Mouse (Mus musculus) mature B cell (primary cell): ENCODE data around the gene Car12.

Source experiments
- in situ Hi-C: fragments of 300-500 bp; cut with MboI; formaldehyde crosslinking; loops from 2 replicates; pipeline ENCODE4 v1.14.3; 2019

Car12 gene

DNA sequence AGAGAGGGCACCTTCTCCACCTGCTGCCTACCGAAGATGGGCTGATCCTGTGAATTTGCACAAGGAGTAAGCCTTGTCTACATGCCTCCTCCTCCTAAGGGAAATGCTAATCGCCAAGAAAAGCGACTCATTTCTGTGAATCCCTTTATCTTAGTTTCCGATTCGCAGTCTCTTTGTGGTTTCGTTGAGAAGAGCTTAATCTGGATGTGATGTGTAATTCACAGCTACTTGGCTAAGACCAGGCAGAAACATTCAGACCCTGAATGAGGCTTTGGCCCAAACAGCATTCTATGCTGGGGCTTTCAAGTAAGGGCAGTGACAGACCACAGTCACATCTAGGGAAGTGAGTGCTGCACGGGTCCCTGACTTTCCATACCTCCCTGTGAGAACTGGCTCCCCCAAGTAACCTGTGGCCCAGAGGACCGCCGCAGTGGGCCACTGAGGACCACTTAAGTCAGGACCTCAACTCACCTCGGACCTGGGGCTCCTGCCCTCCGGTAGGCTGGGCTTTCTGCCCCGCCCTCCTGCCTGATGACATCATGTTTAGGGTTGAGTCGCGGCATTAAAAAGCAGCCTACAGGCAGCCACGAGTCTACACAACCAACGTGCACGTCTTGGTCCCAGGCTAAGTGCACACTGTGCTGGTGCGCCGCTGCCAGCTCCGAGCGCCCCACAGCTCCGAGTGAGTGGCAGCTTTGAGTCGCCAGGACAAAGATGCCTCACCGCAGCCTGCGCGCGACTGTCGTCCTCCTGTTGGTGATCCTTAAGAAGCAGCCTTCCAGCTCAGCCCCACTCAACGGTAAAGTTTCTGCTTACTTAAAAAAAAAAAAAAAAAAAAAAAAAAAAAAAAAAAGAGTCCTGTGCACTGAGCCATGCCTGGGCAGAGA lies at the start of gene Car12:
Car12 (plus strand) TSS at position 552 of the 887 bp plus-strand sequence.
- in situ Hi-C loops: no loop called here

DNA sequence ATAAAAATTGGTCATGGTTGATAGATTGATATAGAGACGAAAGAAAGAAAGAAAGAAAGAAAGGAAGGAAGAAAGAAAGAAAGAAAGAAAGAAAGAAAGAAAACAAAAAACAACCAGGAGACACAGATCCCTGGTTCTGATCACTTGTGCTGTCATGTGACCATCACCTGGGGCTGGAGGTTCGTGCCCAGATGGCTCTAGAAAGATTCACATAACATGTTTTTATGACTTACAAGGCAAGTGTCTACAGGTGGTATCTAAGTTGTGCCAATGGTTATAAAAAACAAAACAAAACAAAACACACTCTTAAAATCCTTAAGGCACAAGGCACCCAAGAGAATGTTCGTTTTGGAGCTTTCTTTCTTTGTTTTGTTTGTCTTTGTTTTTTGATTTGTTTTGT lies 49.7 kb upstream of the Car12 start:
- in situ Hi-C loops: no loop called here

DNA sequence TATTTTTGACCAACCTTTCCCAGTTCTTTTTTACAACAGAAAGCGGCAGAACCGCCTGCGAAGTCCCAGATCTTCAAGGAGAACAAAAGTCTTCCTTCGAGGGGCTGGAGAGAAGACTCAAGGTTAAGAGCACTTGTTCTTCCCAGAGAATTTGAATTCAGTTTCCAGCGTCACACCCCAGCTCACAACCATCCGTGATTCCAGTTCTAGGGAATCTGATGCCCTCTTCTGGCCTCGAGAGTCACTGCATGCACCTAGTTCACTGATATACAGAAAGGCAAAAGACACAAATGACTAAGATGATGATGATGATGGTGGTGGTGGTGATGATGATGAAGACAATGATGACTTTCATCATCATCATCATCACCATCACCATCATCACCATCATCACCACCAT lies 48.9 kb upstream of the Car12 start:
- in situ Hi-C loops: no loop called here

DNA sequence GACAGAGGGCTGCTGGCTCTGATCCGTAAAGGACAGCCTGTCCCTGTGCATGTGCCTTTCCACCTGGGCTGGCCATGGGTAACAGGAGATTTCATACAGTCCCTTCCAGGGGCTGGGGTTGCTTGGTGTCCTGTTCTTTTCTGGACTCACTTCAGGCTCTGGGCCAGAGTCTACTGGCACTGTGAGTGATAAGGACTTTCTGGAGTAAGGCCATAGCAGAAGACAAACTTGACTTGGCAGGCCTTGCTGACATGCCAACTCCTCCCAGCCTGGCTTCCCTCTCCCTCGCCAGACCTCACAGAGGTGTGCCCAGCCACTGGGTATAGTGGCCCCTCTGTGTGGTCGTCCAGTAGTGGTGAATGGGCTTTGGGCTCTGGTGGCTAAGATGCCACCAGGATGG lies 47.3 kb upstream of the Car12 start:
- in situ Hi-C loops: no loop called here

DNA sequence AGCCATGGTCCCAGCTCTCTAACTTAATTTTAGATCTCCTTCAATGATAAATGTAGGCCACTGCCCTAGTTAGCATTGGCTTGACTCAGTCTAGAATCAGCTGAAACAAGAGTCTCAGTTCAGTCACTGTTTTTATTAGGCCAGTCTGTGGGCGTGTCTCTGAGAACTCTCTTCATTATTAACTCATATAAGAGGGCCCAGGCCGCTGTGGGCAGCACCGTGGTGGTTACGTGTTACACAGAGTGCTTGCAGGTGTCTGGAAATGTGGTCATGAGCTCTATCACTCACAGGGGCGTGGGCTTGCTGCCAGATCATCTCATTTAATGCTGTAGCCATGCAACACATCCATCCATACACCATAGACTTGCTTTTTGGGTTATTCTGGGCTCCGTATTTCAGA lies 46.4 kb upstream of the Car12 start:
- in situ Hi-C loops: no loop called here

DNA sequence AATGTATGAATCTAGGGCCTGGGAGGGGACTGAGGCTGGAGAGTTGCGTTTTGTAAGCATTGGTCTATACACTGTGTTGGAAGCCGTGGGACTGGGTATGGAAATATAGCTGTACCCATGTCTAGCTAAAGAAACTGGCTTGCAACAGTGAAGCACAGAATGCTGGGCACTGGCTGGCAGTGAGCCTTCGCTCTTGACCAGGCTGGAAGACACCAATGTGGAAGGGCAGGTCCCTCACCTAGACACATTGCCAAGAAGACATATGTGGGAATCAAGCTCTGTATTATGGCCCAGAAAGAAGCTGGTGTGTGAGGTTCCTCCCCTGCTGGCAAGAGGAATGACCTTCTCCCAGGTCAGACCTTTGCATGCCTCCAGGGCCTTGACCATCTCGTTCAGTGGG lies 45.6 kb upstream of the Car12 start:
- in situ Hi-C loops: no loop called here

DNA sequence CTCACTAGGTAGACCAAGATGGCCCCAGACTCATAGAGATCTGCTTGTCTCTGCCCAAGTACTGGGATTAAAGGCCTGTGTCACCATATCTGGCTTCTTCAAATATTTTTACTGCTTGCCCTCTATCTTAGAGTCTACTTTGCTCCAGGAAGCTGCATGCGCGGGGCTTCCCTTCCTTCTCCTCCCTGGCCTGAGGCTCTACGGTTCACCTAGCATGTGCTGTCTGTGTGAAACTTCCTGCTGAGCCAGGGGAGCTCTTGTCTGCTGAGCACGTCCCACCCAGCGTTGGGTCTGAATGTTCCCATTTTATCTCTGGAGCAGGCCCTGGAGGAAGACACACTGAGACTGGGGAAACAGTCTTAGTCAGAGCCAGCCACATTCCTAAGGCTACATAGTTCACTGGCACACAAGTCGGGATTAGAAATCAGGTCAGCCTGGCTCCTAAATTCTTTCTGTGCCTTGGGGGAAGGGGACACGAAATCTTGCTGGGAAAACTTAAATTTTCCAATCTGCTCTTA lies 43.9 kb upstream of the Car12 start:
- in situ Hi-C loops: no loop called here

DNA sequence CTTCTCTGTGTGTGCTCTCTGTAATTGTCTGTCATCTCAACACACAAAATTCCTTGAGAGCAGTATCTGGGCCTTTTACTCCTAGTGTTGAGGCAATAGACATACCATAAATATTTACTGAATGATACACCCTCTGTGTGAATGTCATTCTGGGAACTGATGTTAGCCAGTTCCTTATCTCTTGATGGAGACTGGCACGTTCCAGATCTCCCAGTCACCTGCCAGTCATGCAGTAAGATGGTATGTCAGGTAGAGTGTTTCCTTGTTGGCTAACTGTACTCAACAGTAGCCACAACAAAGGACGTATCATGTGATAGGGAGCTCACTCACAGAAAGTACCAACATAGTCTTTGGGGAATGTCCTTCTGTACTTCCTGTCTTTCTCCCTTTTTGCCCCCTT lies 39.7 kb upstream of the Car12 start:
- in situ Hi-C loops: no loop called here

DNA sequence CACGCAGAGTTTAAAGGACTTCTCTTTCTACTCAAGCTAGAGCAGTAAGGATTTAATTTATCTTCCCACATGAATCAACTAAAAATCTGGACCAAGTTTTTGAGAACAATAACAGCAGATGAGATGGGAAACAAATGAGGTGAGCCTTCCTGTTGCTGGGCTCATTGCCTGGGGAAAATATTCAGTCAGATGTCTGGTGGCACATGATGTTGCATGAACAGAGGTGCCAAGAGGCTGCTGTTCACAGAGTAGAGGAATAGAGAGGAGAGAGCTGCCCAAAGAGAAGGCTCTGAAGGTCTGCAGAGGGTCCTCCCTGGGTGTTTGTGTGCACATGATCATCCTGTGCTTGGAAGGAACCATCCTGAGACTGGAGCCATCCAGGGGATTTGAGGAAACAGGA lies 37.9 kb upstream of the Car12 start:
- in situ Hi-C loops: no loop called here

DNA sequence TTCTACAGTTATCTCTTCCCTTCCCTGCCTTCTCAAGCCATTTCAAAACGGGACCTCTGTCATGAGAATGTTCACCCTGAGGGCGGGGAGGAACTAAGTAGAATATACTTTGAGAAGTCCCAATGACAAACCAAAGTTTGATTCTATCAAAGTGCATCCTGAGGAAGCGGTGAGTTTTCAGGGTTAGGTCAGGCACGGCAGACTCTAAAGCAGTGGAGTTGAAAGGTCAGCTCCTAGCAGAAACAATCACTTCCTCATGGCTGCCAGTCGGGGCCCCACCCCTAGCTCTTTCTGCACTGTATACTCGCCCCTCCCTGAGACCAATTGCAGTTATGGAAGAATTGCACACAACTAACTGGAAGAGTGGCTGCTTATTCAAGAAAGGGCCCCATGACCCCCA lies 33.4 kb upstream of the Car12 start:
- in situ Hi-C loops: no loop called here

DNA sequence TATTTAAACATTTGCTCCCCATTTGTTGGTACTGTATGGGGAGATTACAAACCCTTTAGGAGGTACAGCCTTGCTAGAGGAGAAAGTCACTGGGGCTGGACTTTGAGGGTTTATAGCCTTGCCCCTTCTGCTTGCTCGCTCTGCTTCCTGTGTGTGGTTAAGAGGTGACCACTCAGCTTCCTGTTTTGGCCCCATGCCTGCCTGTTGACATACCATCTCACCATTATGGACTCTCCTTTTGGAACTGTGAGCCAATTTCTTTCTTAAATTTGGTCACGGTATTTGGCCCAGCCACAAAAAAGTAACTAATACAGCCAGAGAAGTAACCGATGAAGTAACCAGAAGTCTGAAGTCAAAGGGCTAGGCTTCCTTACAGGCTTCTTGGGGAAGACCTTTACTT lies 30.7 kb upstream of the Car12 start:
- in situ Hi-C loops: no loop called here

DNA sequence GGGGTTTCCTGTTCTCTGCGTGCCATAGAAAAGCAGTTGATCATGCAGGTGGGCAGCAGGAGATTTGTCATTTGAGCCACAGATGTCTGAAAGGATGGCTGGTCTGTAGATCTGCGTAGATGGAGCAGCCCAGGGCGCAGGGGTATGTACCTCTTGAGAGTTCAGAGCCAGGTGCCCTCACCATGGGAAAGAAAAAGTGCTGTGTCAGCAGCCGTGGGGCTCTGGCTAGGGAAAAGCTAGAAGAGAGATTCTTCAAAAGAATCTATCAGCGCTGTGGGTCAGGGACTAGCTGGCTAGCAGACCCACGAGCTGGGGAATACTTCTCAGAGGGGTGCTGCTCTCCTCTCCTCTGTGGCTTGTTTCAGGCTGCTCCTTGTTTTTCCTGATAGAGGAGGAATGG lies 27.8 kb upstream of the Car12 start:
- in situ Hi-C loops: no loop called here

DNA sequence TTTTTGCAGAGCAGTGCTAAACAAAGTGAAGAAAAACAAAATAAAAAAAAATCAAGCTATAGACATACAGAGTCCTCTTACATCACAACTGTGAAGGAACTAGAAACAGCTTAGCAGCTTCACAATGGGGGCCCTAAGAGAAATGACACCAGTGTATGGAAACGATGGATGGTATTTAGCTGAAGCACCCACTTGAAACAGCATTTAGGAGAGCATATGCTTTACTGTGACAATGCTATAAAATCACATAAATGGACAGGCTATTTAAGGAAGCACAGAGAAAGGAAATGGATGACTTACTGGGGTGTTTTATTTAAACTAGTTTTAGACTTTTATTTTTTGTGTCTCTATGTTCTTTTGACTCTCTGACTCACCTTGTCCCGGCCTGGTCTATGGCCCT lies 25.8 kb upstream of the Car12 start:
- in situ Hi-C loops: no loop called here

DNA sequence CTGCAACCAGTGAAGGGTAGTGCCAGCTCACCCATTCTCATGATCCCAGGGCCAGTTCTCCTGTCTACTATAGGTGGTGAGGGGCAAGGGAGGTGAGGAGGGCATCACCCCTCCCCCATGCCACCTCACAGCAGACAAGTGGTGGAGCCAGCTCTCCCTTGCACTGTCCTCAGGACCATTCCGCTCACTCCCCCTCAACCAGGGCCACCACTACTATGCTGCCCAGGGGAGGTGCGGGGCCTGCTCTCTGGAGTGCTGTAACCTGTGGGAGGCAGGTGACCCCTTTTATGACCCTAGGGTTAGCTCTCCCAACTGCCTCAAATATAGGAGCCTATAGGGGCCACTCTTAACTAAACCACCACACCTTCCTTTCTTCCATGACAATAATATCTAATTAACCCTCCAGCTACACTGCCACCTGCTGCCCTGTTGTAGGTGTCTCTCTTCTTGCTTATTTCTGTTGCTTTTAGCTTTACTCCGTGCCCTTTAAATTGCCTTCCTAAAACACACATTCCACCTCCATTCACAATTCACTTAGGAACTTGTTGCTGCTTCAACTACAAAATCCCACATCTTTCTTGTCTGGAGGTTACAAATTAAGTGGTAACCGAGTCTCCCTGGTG lies 21.7 kb upstream of the Car12 start:
- in situ Hi-C loops: no loop called here

DNA sequence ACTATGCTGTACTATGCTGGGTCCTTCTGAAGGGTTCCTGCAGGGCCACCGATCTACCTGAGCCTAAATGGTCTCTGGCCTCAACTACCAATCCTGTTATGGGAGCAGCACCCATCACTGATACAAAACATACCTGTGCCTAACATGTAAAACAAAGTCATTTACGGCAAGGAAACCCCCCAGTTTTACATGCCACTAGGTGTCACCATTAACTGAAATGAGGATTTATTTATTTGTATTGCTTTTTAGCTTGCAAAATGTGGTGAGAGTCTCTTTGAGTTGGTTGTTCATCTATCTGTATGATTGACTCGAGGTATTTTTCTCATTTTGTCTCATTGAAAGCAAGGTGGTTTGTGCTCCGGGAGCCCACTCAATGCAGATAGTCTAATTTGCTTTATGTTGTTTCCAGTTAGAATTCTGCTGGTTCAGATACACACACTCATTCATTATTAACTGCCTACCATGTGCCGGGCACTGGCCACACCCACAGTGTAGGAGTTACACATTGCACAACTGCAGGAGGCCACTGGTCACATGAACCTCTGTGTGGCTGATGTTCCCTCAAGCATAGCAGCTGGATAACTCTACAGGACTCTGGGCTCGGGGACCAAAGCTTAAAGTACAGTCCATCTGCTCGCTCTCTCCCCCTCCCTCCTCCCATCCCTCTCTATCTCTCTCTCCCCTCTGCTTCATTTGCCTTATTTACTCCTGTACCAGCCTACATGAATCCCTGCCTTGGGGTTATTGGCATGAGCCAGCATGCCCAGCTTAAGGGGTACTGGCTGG lies 15.9 kb upstream of the Car12 start:
- in situ Hi-C loops: no loop called here

DNA sequence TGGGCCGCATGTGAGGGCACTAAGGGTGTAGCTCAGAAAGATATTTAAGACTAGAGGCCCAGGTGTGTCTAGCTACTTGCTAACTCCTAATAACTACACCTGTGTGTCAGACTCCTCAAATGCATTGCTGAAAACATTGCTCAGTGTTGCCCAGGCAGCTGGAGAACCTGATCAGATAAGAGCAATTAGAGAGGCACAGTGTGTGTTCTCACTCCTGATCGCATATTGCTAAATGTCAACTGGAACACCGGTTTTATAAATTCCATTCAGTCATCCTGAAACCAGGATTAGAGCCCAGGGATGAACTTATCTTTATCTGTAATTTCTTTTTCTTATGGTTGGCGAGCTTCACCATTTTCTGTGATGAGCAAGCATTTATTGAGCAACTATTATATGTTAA lies 13.7 kb upstream of the Car12 start:
- in situ Hi-C loops: no loop called here

DNA sequence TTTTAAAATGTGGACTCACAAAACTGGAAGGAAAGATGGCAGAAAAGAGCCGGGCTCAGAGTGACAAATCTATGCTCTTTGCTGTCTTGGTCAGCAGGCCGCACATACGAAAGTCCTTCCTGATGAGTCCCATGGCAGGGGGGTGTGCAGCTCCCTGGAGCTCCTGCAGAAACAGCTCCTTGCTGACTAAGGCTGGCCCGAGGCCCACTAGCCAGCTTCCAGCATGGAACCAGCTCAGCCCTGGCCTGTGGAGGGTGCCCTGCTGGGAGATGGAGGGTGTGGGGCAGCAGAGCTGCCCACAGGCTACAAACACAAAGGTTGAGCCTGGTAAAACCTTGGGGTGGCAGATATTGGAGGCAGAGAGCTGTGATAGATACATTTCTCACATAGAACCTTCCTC lies 10.5 kb upstream of the Car12 start:
- in situ Hi-C loops: no loop called here

DNA sequence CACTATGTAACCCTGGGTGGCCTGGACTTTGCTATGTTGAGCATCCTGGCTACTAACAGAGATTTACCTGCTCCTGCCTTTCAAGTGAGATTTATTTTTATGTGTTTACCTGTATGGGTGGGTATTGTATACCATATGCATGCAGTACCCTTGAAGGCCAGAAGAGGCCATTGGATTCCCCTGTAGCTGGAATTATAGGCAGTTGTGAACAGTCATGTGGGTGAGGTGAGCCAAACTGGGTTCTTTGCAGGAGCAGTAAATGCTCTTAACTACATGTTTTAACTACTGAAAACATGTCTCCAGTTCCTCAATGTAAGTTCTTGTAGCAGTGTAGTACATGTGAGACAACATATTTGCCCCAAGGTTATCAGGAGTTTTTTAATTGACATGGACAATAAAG lies 8.1 kb upstream of the Car12 start:
- in situ Hi-C loops: loop anchor here (5.0 kb wide), 1 partner anchor 63 kb away; no protein-coding TSS in a partner anchor

DNA sequence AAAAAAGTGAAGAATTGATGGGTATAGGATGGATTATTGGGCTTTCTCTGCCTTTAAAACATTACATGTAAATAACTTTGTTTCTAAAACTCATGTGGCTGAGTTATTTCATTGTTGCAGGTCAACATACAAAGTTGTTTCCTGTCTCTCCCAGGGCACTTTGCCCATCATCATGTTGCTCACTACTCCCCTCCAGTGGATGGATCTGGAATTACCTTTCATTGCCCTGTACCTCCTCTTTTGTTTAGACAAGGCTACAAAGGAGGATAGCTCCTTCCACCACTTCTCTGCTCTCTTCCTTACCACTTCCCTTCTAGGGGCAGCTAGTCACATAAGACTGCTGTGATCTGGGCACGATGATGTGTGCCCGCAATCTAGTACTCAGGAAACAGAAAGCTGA lies 7.7 kb upstream of the Car12 start:
- in situ Hi-C loops: loop anchor here (5.0 kb wide), 1 partner anchor 63 kb away; no protein-coding TSS in a partner anchor

DNA sequence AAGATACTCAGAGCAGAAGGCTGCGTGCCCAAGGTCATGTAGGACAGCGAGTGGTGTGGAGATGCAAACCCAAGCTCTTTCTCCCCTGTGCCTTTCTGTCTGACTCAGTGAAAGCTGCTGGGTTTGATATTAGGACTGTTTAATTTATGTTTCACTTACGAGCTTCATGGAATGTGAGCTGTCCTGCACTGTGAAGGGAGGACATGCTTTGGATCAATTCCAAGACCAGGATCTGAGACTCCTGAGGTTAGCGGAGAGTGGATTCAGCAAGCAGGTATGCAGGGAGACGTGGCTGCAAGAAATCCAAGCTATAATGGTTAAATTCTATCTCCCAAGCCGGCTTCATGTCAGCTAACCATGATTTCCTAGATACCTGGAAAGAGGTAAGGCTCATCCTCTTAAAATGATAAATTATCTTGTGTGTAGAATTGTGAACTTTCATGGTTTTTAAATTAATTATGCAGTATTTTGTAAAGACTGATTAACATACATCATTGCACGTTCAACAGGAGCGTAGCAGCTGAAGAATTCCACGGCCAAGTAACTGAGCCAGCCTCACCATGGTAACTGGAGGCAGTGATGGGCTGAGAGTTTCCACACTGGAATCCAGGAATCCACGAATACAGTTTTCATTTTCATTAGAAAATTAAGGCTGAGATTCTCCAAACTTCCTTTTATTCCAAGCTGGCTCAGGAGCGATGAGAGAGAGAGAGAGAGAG lies 5.3 kb upstream of the Car12 start:
- in situ Hi-C loops: loop anchor here (5.0 kb wide), 1 partner anchor 66 kb away; no protein-coding TSS in a partner anchor

DNA sequence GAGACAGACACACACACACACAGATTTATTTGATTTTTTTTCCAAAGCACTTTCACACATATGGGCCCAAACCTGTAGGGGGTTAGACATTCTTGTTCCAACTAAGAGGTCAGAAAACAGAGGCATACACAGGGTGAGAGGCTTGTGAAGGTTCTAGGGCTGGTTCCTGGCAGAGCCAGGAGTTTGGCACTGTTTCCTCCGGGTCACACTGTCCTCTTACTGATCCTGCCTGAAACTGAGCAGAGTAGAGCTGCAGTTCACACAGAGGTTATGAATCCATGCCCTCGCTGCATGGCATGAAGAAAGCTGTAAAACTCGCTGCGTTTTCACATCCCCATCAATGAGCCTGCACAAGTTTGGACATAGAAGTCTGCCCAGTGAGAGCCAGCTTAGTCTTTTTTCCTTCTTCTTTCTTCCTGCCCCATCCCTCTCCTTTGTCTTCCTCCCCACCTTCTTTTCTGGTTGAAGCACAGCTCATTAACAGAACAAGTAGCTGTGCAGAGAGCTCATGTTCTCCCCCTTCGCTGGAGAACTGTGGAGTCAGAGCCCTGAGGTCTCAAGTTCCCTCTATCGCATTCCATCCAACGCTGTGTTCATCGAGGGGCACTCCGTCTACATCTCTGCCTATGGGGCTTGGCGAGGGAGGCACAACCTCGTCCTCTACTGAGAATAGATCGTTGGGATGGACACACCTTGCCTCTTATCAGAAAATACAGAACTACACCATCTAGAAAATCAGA lies 4.5 kb upstream of the Car12 start:
- in situ Hi-C loops: loop anchor here (5.0 kb wide), 1 partner anchor 67 kb away; no protein-coding TSS in a partner anchor
